Mouse (Mus musculus): ENCODE data around the gene Ugt8a.

DNA sequence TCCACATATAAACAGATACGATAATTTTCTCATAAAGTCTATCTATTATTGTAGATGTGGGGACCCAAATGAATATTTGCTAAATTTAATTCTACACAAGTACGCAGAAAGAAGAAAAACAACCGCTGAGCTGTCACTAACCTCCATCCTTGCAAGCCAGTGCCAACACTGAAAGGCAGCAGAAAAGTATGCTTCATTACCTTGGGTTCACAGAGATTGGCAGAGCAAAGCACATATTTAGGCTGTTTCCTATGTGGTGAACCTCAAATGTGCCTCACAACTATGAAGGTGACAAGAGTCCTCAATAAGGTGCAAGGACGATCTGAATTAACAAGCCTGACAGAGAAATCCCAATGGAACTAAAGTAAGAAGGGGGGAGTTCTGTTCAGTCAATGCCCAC lies 64.0 kb downstream of the Ugt8a start:
- TF ChIP-seq MYC (IDR thresholded peaks at IDR 0.05; ENCODE audit: low read depth, low read length): no peak
- no peak for TF ChIP-seq POLR2A (IDR thresholded peaks at IDR 0.05; ENCODE audit: low read depth, low read length)
- no peak for TF ChIP-seq CTCF (conservative IDR thresholded peaks at IDR 0.05 in 1 of 2, IDR thresholded peaks at IDR 0.05 in 1 of 2; ENCODE audit: low read depth in 2 of 2, low read length in 2 of 2)
- TF ChIP-seq ETS1 (conservative IDR thresholded peaks at IDR 0.05; ENCODE audit: low read depth, low read length): no peak
- TF ChIP-seq ZC3H11A (IDR thresholded peaks at IDR 0.05; ENCODE audit: low read depth, low read length): no peak
- TF ChIP-seq USF2 (conservative IDR thresholded peaks at IDR 0.05; ENCODE audit: low read depth, low read length): no peak
- no peak for TF ChIP-seq MXI1 (IDR thresholded peaks at IDR 0.05; ENCODE audit: low read depth, low read length)
- TF ChIP-seq E2F4 (IDR thresholded peaks at IDR 0.05; ENCODE audit: insufficient replicate concordance, low read depth, low read length): no peak
- no peak for TF ChIP-seq NRF1 (IDR thresholded peaks at IDR 0.05; ENCODE audit: low read depth, low read length)
- TF ChIP-seq RAD21 (IDR thresholded peaks at IDR 0.05; ENCODE audit: low read depth, low read length): no peak
- TF ChIP-seq ELF1 (IDR thresholded peaks at IDR 0.05; ENCODE audit: low read depth, low read length): no peak
- TF ChIP-seq EP300 (IDR thresholded peaks at IDR 0.05; ENCODE audit: low read length): no peak
- no peak for TF ChIP-seq TCF12 (IDR thresholded peaks at IDR 0.05; ENCODE audit: low read depth, low read length)
- TF ChIP-seq ZNF384 (IDR thresholded peaks at IDR 0.05; ENCODE audit: low read depth, low read length): no peak
